In the genomic region with DNA sequence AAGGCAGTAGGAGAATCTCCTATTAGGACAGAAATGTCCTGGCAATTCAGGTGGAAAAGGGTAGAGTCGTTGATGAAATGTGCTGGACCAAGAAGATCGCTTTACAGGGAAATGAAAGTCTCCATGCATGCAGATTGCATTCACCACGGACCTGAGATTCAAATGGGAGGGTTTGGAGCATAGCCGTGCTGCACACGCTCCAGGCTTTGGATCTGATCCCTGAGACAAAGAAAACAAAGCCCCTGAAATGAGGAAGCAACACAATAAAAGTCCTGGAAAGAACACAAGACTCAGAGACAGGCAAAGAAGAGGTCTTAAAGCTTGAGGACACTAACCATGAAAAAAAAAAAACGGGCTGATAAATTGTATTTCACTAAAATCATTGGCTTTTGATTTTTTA, we compare ENCODE assay signal across 20 mouse cellular contexts.
A peak's percentile ranks its signal among the peaks of the same experiment; 100 is the strongest.
DNase-seq lines count a peak whose midpoint lies in the region; ATAC-seq and TF ChIP-seq lines count a peak whose summit lies in the region.
"Had no signal": no experiment of that assay in that cellular context is flagged by ENCODE, and none has a peak within 500 bp of the region (broad histone marks: within the 10 kb centered on the region; RNA-seq: fewer than 3 reads in every experiment).

No protein-coding gene starts in this region.

- H3K36me3 ChIP-seq in ES-E14 (ENCODE audit: control insufficient read depth, insufficient read depth, low read length, poor library complexity, severe bottlenecking) = peaks cover 46% of the 10 kb centered on the region
- H3K36me3 ChIP-seq in liver, embryonic 11.5 days (ENCODE audit: control insufficient read depth, insufficient read depth, low read length) = peaks cover 2% of the 10 kb centered on the region; the same call in 1 of the 2 replicates
- no peaks in the 10 kb centered on the region for H3K36me3 ChIP-seq in limb, embryonic 10.5 days
- H3K36me3 ChIP-seq: embryonic facial prominence, embryonic 10.5 days; embryonic facial prominence, embryonic 12.5 days; forebrain, embryonic 15.5 days had no signal

- intact Hi-C loops in heart, postnatal 10 days (cut with DNase I) = loop anchor here (5.0 kb wide), 2 partner anchors 157 to 177 kb away; no protein-coding TSS in a partner anchor

- H3K4me3 ChIP-seq in ES-E14 (ENCODE audit: insufficient read depth in 1 of 2, low read depth in 1 of 2, low read length in 2 of 2, poor library complexity in 1 of 2, severe bottlenecking in 1 of 2) = no peak overlapping the region; a peak in 1 of 4 replicates
- no peak overlapping the region for H3K4me3 ChIP-seq in liver, embryonic 11.5 days (ENCODE audit: low read depth, low read length)
- H3K4me3 ChIP-seq in limb, embryonic 10.5 days = no peak overlapping the region
- H3K4me3 ChIP-seq: embryonic facial prominence, embryonic 10.5 days; embryonic facial prominence, embryonic 12.5 days; forebrain, embryonic 13.5 days; forebrain, embryonic 15.5 days had no signal

- 86% methylated on average over 6 of the region's 6 CpGs for WGBS in liver, embryonic 11.5 days
- WGBS in limb, embryonic 10.5 days = 89% methylated on average over 6 of the region's 6 CpGs

- H3K9ac ChIP-seq in ES-E14 (ENCODE audit: insufficient read depth, low read depth, low read length, poor library complexity, severe bottlenecking) = peak overlapping the region; percentile 64; the same call in 1 of the 2 replicates
- H3K9ac ChIP-seq in liver, embryonic 11.5 days (ENCODE audit: low read depth, low read length) = no peak overlapping the region
- H3K9ac ChIP-seq: embryonic facial prominence, embryonic 12.5 days; forebrain, embryonic 13.5 days; forebrain, embryonic 15.5 days; forebrain, postnatal 0 days had no signal

- peak; percentile 49 for DNase-seq in heart, adult 11 months
- DNase-seq in heart, postnatal 10 days = no peak
- DNase-seq in ES-E14 (ENCODE audit: low read depth, low spot score) = no peak
- DNase-seq in ZHBTc4 (ENCODE audit: low read depth, low spot score) = peak; percentile 56
- DNase-seq in liver, embryonic 11.5 days (ENCODE audit: low spot score) = no peak
- DNase-seq in gastrocnemius, adult 8-10 months (ENCODE audit: low spot score in 2 of 2) = no peak
- no peak for DNase-seq in limb, embryonic 10.5 days (ENCODE audit: low spot score)
- DNase-seq: adrenal gland, adult 2 months; adrenal gland, postnatal 10 days; adrenal gland, postnatal 25 days; cerebellum, adult 11-12 months; cerebellum, adult 2 months; cerebellum, adult 9-10 months; cerebellum, postnatal 25 days; forebrain, postnatal 0 days had no signal

- in situ Hi-C loops in ES-E14 (cut with MboI; ENCODE audit: low sequenced_read_pairs in 2 of 2, unreplicated experiment in 2 of 2) = no loop called here

- H3K27ac ChIP-seq in ES-E14 (ENCODE audit: insufficient read depth, low read depth, low read length, poor library complexity, severe bottlenecking) = peak overlapping the region; percentile 50; the same call in 1 of the 2 replicates
- H3K27ac ChIP-seq in liver, embryonic 11.5 days (ENCODE audit: low read depth, low read length) = no peak overlapping the region
- no peak overlapping the region for H3K27ac ChIP-seq in limb, embryonic 10.5 days
- H3K27ac ChIP-seq: embryonic facial prominence, embryonic 10.5 days; embryonic facial prominence, embryonic 12.5 days; forebrain, embryonic 13.5 days; forebrain, embryonic 15.5 days had no signal

- no peak for ATAC-seq in liver, embryonic 11.5 days (replicated peaks; ENCODE audit: low FRiP score)
- ATAC-seq: forebrain, embryonic 13.5 days; forebrain, embryonic 15.5 days; forebrain, postnatal 0 days had no signal

- H3K27me3 ChIP-seq in liver, embryonic 11.5 days (replicated peaks; ENCODE audit: control insufficient read depth, insufficient read depth, low read length) = no peaks in the 10 kb centered on the region
- H3K27me3 ChIP-seq in limb, embryonic 10.5 days (ENCODE audit: low read depth, poor library complexity, severe bottlenecking) = no peaks in the 10 kb centered on the region
- H3K27me3 ChIP-seq: CH12.LX; embryonic facial prominence, embryonic 12.5 days; forebrain, embryonic 13.5 days; forebrain, embryonic 15.5 days had no signal

- H3K4me1 ChIP-seq in ES-E14 (ENCODE audit: control insufficient read depth in 2 of 2, insufficient read depth in 2 of 2, low read length in 2 of 2, poor library complexity in 1 of 2) = peaks cover 0 to 4% of the 10 kb centered on the region in 2 experiments; a peak in 3 of 4 replicates
- H3K4me1 ChIP-seq in liver, embryonic 11.5 days (replicated peaks; ENCODE audit: control insufficient read depth, insufficient read depth, low read length) = no peaks in the 10 kb centered on the region
- no peaks in the 10 kb centered on the region for H3K4me1 ChIP-seq in limb, embryonic 10.5 days
- H3K4me1 ChIP-seq: embryonic facial prominence, embryonic 10.5 days; embryonic facial prominence, embryonic 12.5 days; forebrain, embryonic 13.5 days; forebrain, embryonic 15.5 days had no signal

- no peak overlapping the region for H3K4me2 ChIP-seq in liver, embryonic 11.5 days
- H3K4me2 ChIP-seq: embryonic facial prominence, embryonic 12.5 days; forebrain, embryonic 13.5 days; forebrain, embryonic 15.5 days had no signal

- H3K9me3 ChIP-seq in ES-E14 (ENCODE audit: control insufficient read depth, insufficient read depth, low read depth, low read length) = no peaks in the 10 kb centered on the region
- no peaks in the 10 kb centered on the region for H3K9me3 ChIP-seq in liver, embryonic 11.5 days (ENCODE audit: control insufficient read depth, low read length)
- H3K9me3 ChIP-seq in limb, embryonic 10.5 days (replicated peaks) = no peaks in the 10 kb centered on the region
- H3K9me3 ChIP-seq: embryonic facial prominence, embryonic 10.5 days; embryonic facial prominence, embryonic 12.5 days; forebrain, embryonic 13.5 days; forebrain, embryonic 15.5 days had no signal

TF ChIP-seq in ES-E14, 5 proteins besides CTCF, POLR2A, EP300 and RAD21:
- TF ChIP-seq ZC3H11A (IDR thresholded peaks at IDR 0.05; ENCODE audit: borderline replicate concordance, low read depth, low read length) (no peak), HCFC1 (IDR thresholded peaks at IDR 0.05; ENCODE audit: borderline replicate concordance, insufficient read depth, low read length) (no peak), MAFK (IDR thresholded peaks at IDR 0.05; ENCODE audit: insufficient read depth, low read depth, low read length) (no peak), ZNF384 (IDR thresholded peaks at IDR 0.05; ENCODE audit: low read depth, low read length) (no peak), CHD2 (IDR thresholded peaks at IDR 0.05; ENCODE audit: low read depth, low read length) (no peak)

Comparison
In these comparisons a context has a peak if more than half of its experiments do, and no peak if none do; other contexts are left out.
1. DNase-seq: peak in heart, adult 11 months (single experiment) and ZHBTc4 (single experiment); none in heart, postnatal 10 days (0 of 2), ES-E14 (single experiment), liver, embryonic 11.5 days (single experiment), gastrocnemius, adult 8-10 months (0 of 2) and limb, embryonic 10.5 days (single experiment).